Comparison of ENCODE assay signal across 11 mouse cellular contexts in genomic region chr7:24391077-24391476, GRCm38 (mm10). TPM values are rescaled to one million over a fixed set of nuclear protein-coding genes. Genes with fewer than 3 reads are reported as not detected.
DNase-seq lines count a peak whose midpoint lies in the region; ATAC-seq lines count a peak whose summit lies in the region.
"Had no signal": no experiment of that assay in that cellular context is flagged by ENCODE, and none has a peak within 500 bp of the region (broad histone marks: within the 10 kb centered on the region; RNA-seq: fewer than 3 reads in every experiment).

No protein-coding gene starts in this region.

- no peaks in the 10 kb centered on the region for H3K36me3 ChIP-seq in forebrain, embryonic 13.5 days (ENCODE audit: poor library complexity, severe bottlenecking)
- H3K36me3 ChIP-seq in forebrain, embryonic 15.5 days: no peaks in the 10 kb centered on the region
- H3K36me3 ChIP-seq in limb, embryonic 13.5 days: no peaks in the 10 kb centered on the region

- H3K4me3 ChIP-seq in forebrain, embryonic 13.5 days: no peak overlapping the region
- no peak overlapping the region for H3K4me3 ChIP-seq in forebrain, embryonic 15.5 days
- H3K4me3 ChIP-seq in limb, embryonic 13.5 days: peak overlapping the region; percentile 24
- H3K4me3 ChIP-seq: erythroblast, embryonic 14.5 days had no signal

- H3K4me2 ChIP-seq in forebrain, embryonic 13.5 days: no peak overlapping the region
- H3K4me2 ChIP-seq in forebrain, embryonic 15.5 days (replicated peaks): no peak overlapping the region
- H3K4me2 ChIP-seq in limb, embryonic 13.5 days (replicated peaks): peak overlapping the region; percentile 55

- H3K27ac ChIP-seq in forebrain, embryonic 13.5 days: peak overlapping the region; percentile 45; the same call in 1 of the 2 replicates
- H3K27ac ChIP-seq in forebrain, embryonic 15.5 days (replicated peaks): no peak overlapping the region
- H3K27ac ChIP-seq in limb, embryonic 13.5 days: peak overlapping the region; percentile 39; the same call in 1 of the 2 replicates

- 59% methylated on average over 5 of the region's 5 CpGs for WGBS in forebrain, embryonic 13.5 days
- WGBS in forebrain, embryonic 15.5 days: 57% methylated on average over 5 of the region's 5 CpGs
- WGBS in limb, embryonic 13.5 days: 1% methylated on average over 5 of the region's 5 CpGs

- DNase-seq in urinary bladder, postnatal 14 days (ENCODE audit: low spot score): peak; percentile 74
- no peak for DNase-seq in urinary bladder, adult 2 months (ENCODE audit: low spot score)
- DNase-seq in layer of hippocampus, postnatal 25 days (ENCODE audit: extremely low spot score in 1 of 2, low spot score in 1 of 2): no peak
- no peak for DNase-seq in testis, postnatal 10 days (ENCODE audit: low spot score)
- no peak for DNase-seq in ovary, adult 18-20 months (ENCODE audit: low spot score)
- DNase-seq: heart, postnatal 4 days; right cerebral cortex, postnatal 4 days had no signal

- no peak for ATAC-seq in forebrain, embryonic 13.5 days
- ATAC-seq in forebrain, embryonic 15.5 days (replicated peaks): no peak
- ATAC-seq in limb, embryonic 13.5 days (ENCODE audit: low FRiP score, low read depth): peak; percentile 78

- no peaks in the 10 kb centered on the region for H3K9me3 ChIP-seq in forebrain, embryonic 13.5 days (replicated peaks)
- no peaks in the 10 kb centered on the region for H3K9me3 ChIP-seq in forebrain, embryonic 15.5 days
- H3K9me3 ChIP-seq in limb, embryonic 13.5 days: no peaks in the 10 kb centered on the region

- no peak overlapping the region for H3K9ac ChIP-seq in forebrain, embryonic 13.5 days
- H3K9ac ChIP-seq in forebrain, embryonic 15.5 days (replicated peaks): no peak overlapping the region
- H3K9ac ChIP-seq in limb, embryonic 13.5 days: no peak overlapping the region

- no peaks in the 10 kb centered on the region for H3K27me3 ChIP-seq in forebrain, embryonic 13.5 days
- H3K27me3 ChIP-seq in forebrain, embryonic 15.5 days: no peaks in the 10 kb centered on the region
- no peaks in the 10 kb centered on the region for H3K27me3 ChIP-seq in limb, embryonic 13.5 days

- no peaks in the 10 kb centered on the region for H3K4me1 ChIP-seq in forebrain, embryonic 13.5 days
- no peaks in the 10 kb centered on the region for H3K4me1 ChIP-seq in forebrain, embryonic 15.5 days
- H3K4me1 ChIP-seq in limb, embryonic 13.5 days: peaks cover 41% of the 10 kb centered on the region

RNA-seq across cellular contexts. Expression of gene Smg9, which starts 8.3 kb away (rescaled TPM):
- polyA plus RNA-seq in forebrain, embryonic 13.5 days (2015; fragmentation: Nextera tagmentation; extraction: Ambion mirVana): 25.7 and 30.4 TPM in 2 replicates
- polyA plus RNA-seq in forebrain, embryonic 15.5 days (2015; fragmentation: Nextera tagmentation; extraction: Ambion mirVana): 33.4 and 36.6 TPM in 2 replicates
- 37.6 and 37.7 TPM in 2 replicates for polyA plus RNA-seq in urinary bladder, adult 2 months (2012; rRNA removed)
- polyA plus RNA-seq in limb, embryonic 13.5 days (2015; fragmentation: Nextera tagmentation; extraction: Ambion mirVana): 24.5 and 25.1 TPM in 2 replicates
- 10 to 100 TPM; 32.9 to 37.9 TPM for total RNA-seq in layer of hippocampus, postnatal 25 days (2021)

RNA-seq across cellular contexts. Expression of gene Kcnn4, which starts 21.0 kb away (rescaled TPM):
- 0.40 and 0.44 TPM in 2 replicates for polyA plus RNA-seq in forebrain, embryonic 13.5 days (2015; fragmentation: Nextera tagmentation; extraction: Ambion mirVana)
- 0.56 and 0.63 TPM in 2 replicates for polyA plus RNA-seq in forebrain, embryonic 15.5 days (2015; fragmentation: Nextera tagmentation; extraction: Ambion mirVana)
- 47.4 and 50.6 TPM in 2 replicates for polyA plus RNA-seq in urinary bladder, adult 2 months (2012; rRNA removed)
- polyA plus RNA-seq in limb, embryonic 13.5 days (2015; fragmentation: Nextera tagmentation; extraction: Ambion mirVana): 1.4 and 2.4 TPM in 2 replicates
- total RNA-seq in layer of hippocampus, postnatal 25 days (2021): under 1 TPM; 0.27 to 0.47 TPM

RNA-seq across cellular contexts. Expression of gene Lypd5, which starts 42.1 kb away (rescaled TPM):
- polyA plus RNA-seq in forebrain, embryonic 13.5 days (2015; fragmentation: Nextera tagmentation; extraction: Ambion mirVana): not detected in 2 replicates
- polyA plus RNA-seq in forebrain, embryonic 15.5 days (2015; fragmentation: Nextera tagmentation; extraction: Ambion mirVana): not detected in 2 replicates
- not detected in 2 replicates for polyA plus RNA-seq in urinary bladder, adult 2 months (2012; rRNA removed)
- polyA plus RNA-seq in limb, embryonic 13.5 days (2015; fragmentation: Nextera tagmentation; extraction: Ambion mirVana): not detected in 2 replicates
- not detected for total RNA-seq in layer of hippocampus, postnatal 25 days (2021)
- total RNA-seq: heart, postnatal 4 days had no signal
- polyA plus RNA-seq: erythroblast, embryonic 14.5 days had no signal

RNA-seq across cellular contexts. Expression of gene Tescl, which starts 57.3 kb away (rescaled TPM):
- not detected in 2 replicates for polyA plus RNA-seq in forebrain, embryonic 13.5 days (2015; fragmentation: Nextera tagmentation; extraction: Ambion mirVana)
- polyA plus RNA-seq in forebrain, embryonic 15.5 days (2015; fragmentation: Nextera tagmentation; extraction: Ambion mirVana): not detected in 2 replicates
- polyA plus RNA-seq in urinary bladder, adult 2 months (2012; rRNA removed): 0.19 TPM in 2 replicates
- not detected in 2 replicates for polyA plus RNA-seq in limb, embryonic 13.5 days (2015; fragmentation: Nextera tagmentation; extraction: Ambion mirVana)
- not detected for total RNA-seq in layer of hippocampus, postnatal 25 days (2021)
- polyA plus RNA-seq: erythroblast, embryonic 14.5 days had no signal

Comparison
In these comparisons a context has a peak if more than half of its experiments do, and no peak if none do; other contexts are left out.
1. RNA of gene Kcnn4, which starts 21.0 kb away (polyA plus RNA-seq): 47.4 to 50.6 TPM in urinary bladder, adult 2 months; 1.4 to 2.4 TPM in limb, embryonic 13.5 days, 0.56 to 0.63 TPM in forebrain, embryonic 15.5 days and 0.40 to 0.44 TPM in forebrain, embryonic 13.5 days; every median in the first group is over 10 times any median in the second.